Mouse (Mus musculus): ENCODE data around the gene Lrriq4. TPM values are rescaled to one million over a fixed set of nuclear protein-coding genes. Genes with fewer than 3 reads are reported as not detected.
"Not testable (repeated sequence)": the region's sequence is repeated elsewhere in the genome, so short reads cannot be mapped to it uniquely, and the experiment has no call there.

Lrriq4 gene
- total RNA-seq, 2 experiments from 2014 or later, result not detected

DNA sequence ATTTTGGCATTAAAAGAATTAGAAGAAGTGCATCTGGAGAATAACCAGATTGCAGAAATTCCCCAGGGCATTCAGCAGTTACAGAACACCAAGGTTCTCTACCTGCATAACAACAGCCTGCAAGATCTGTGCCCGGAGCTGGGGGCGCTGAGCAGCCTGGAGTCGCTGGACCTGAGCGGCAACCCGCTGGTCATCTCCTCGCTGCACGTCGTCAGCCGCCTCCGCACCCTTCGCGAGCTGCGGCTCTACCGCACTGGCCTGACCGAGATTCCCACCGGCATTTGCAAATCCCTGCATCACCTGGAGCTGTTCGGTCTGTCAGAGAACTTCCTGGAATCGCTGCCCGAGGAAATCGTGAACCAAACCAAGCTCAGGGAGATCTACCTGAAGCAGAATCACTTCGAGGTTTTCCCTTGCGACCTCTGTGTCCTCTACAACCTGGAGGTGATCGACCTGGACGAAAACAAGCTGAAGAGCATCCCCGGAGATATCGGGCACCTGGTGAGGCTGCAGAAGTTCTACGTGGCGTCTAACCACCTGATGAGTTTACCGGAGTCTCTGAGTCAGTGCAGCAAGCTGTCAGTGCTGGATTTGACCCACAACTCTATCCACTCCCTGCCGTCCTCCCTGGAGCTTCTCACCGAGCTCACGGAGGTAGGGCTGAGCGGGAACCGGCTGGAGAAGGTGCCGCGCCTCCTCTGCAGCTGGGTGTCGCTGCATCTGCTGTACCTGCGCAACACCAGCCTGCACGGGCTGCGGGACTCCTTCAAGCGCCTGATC, 5.9 kb downstream of the Lrriq4 start:
- intact Hi-C loops (cut with DNase I), result no loop called here
- DNase-seq (ENCODE audit: low spot score), result no peak

DNA sequence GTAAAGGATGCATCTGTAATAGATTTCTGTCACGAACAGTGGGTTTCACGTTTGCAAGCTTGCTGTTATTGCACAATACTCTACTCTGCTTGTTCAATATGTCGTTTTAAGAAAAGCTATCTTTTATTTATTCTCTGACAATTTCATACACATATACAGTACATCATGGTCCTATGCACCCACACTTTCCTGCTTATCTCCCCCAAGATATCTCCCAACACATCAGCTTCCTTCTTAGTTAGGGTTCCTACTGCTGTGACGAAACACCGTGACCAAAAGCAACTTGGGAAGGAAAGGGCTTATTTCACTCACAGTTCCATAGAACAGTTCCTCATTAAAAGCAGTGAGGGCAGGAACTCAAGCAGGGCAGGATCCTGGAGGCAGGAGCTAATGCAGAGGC, 11.6 kb downstream of the Lrriq4 start:
- DNase-seq (ENCODE audit: low spot score), result no peak

DNA sequence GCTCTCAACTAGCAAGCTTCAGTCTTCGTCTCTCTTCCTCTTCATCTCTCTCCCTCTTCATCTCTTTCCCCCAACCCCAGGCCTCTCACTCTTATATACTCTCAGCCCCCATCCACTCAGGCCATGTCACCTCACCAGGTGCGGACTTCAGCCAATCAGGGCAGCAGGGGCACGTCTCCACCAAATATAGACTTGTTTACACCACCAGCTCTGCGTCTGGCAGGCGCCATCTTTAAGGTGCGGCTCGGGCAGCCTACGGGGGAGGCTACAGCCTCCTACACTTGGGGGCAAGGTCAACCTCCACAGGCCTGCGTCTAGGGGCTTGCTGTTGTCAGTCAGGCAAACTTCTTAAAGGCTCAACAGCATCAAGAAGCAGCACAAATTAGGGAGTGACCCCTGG, 14.2 kb downstream of the Lrriq4 start:
- intact Hi-C loops (cut with DNase I), result no loop called here
- no peak for DNase-seq (ENCODE audit: low spot score)

More for the DNA sequence above, 11.6 kb downstream of the Lrriq4 start:
- intact Hi-C loops (cut with DNase I), result no loop called here

DNA sequence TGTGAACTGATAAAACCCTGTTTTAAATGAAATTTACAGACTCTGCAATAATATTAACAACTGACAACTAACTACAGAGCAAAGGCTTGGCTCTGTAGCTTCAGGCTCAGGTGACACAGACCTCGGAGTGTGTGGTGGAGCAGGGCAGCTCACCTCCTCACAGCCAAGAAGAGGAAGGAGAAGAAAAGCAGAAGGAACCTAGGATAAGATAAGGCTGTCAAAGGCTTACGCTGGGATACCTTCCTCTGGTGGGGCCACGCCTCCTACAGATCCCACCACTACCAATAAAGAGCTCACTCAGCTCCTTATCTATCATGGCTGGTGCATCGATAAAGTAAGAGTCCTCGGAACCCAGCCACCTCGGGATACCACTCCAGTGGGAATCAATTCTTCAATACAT, 38.9 kb downstream of the Lrriq4 start:
- intact Hi-C loops (cut with DNase I), result no loop called here
- DNase-seq (ENCODE audit: low spot score), result no peak

DNA sequence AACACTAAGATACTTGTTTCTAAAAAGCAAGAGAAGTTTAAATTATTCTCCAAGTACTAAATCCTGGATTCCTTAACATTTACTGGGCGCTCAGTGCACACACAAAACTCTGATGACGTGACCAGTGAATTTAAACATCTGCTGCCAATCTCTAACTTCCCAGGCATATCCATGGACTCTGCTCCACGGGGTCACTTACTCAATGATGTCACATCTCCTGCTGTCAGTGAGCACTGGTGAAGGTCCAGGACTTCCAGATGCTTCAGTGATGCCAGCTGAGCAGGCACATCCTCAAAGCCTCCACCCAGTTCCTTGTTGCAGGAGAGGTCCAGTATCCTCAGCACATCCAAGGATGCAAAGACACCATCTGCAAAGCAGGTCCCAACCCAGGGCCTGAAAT, 42.9 kb downstream of the Lrriq4 start:
- no peak for DNase-seq (ENCODE audit: low spot score)

DNA sequence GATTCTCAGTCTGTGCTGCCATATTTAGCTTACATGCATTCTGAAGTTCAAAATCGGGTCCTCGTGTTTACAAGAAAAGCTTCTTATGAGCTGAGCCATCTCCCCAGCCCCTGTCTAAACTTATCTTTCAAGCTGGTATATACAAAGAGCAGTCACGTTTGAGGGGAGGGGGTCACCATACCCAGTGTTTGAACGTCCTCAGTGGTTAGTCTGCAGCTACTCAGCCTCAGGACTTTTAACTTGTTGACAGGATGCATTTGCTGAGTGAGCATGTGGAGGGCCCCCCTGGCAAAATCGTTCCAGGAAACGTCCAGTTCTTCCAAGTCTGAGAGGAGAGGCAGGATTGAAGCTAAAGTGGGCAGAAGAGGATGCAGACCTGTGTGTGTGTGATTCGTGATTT, 46.7 kb downstream of the Lrriq4 start:
- intact Hi-C loops (cut with DNase I), result loop anchor here (10.0 kb wide), 3 partner anchors 164 to 454 kb away; partner anchors contain the start of genes Cldn11 and Gpr160

More for the DNA sequence above, 42.9 kb downstream of the Lrriq4 start:
- intact Hi-C loops (cut with DNase I), result no loop called here

DNA sequence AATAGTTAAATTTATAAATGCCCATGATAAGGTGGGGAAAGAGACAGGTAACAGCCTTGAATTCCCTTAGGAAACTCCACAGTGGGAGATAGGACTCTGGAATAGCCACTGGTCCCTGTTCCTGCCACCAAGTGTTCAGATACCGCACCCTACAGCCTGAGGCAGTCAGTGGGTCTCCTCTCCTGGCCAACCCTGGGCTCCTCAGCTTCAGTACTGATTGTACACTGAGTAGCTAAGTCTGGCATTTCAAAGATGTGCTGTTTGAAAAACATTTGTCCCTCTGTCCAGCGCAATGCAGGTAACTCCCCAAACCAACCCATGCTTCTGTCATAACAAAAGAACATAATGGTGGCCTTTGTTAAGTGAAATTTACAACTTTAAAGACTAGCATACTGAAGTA, 51.4 kb downstream of the Lrriq4 start:
- intact Hi-C loops (cut with DNase I), result loop anchor here (1.0 to 10.0 kb wide), 4 partner anchors 159 to 449 kb away; partner anchors contain the start of genes Cldn11 and Gpr160
- no peak for DNase-seq (ENCODE audit: low spot score)

More for the DNA sequence above, 46.7 kb downstream of the Lrriq4 start:
- no peak for DNase-seq (ENCODE audit: low spot score)

DNA sequence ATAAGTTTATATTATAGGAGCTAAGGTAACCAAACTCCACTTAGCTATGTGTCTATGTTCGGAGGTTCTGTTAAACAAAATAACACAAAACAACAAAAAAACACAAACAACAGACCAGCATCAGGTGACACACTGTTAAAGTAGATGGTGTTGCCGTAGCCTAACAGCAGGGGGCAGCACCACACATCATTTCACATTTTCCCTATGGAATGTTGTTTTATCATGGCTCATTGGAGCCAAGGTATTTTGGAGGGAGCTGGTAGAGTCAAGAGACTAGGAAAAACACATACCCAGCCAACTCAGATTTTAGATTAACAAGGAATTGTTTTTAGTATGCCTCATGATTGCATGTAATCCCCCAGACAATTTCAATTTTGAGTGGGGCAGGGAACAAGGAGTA, 52.0 kb downstream of the Lrriq4 start:
- intact Hi-C loops (cut with DNase I), result loop anchor here (1.0 to 10.0 kb wide), 4 partner anchors 158 to 448 kb away; partner anchors contain the start of genes Cldn11 and Gpr160
- DNase-seq (ENCODE audit: low spot score), result no peak

DNA sequence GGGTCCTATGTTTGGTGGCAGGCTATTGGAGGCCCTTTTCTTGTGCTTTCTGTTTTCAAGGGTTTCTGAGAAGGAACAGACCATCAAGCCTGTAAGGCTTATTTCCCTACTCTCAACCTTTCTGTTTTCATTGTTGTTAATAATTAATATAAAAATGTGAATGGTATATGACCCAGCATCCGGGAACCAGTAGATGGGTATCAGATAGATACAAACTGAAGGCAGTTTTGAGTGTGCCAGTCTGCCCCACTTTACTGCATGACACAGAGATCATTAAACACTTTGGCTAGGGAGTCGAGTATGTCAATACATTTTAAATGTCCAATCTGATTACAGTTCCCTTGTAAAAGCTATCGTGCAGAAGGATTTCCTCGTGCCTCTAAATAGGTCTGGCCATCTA, 53.6 kb downstream of the Lrriq4 start:
- intact Hi-C loops (cut with DNase I), result loop anchor here (10.0 kb wide), 3 partner anchors 157 to 447 kb away; partner anchors contain the start of genes Cldn11 and Gpr160
- no peak for DNase-seq (ENCODE audit: low spot score)

DNA sequence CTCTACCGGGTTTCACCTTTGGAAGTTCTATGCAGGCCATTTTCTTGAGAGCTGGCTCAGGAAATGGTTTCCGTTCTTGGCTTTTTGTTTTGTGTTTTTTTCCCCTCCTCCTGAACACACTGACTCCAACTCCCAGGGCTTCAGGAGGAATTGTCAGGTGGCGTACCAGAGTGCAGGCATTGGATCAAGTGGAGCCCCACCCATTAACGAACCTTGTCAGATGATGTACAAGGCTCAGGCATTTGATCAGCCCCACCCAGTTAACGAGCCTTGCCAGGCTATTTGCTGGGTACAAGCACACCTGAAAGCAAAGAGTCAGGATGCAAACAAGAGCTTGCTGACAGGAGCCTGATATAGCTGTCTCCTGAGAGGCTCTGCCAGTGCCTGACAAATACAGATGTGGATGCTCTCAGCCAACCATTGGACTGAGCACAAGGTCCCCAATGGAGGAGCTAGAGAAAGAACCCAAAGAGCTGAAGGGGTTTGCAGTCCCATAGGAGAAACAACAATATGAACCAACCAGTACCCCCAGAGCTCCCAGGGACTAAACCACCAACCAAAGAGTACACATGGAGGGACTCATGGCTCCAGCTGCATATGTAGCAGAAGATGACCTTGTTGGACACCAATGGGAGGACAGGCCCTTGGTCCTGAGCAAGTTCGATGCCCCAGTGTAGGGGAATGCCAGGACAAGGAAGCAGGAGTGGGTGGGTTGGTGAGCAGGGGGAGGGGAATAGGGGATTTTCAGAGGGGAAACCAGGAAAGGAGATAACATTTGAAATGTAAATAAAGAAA, 55.6 kb downstream of the Lrriq4 start, which contains the start of gene Lrrc31:
Gene Lrrc31, minus strand, starts transcription at position 133 of the 795 bp plus-strand sequence.
- DNase-seq (ENCODE audit: low spot score), result not testable (repeated sequence)
- intact Hi-C loops (cut with DNase I), result loop anchor here (10.0 kb wide), 3 partner anchors 155 to 445 kb away; partner anchors contain the start of genes Cldn11 and Gpr160

DNA sequence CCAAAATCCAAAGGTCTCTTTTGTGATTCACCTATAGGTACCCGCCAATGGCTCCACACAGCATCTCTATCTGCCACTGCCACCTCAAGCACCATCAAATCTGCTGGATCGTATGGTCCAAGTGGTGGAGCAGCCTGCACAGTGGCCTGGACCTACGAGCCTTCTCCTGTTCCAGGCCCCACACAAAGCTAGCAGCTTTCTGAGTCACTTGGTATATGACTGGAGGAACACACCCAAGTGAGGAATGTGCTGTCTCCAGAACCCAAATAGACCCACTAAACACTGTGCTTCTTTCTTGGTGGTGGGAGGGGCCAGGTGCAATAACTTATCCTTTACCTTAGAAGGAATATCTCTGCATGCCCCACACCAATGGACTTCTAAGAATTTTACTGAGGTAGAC, 61.7 kb downstream of the Lrriq4 start:
- intact Hi-C loops (cut with DNase I), result no loop called here
- DNase-seq (ENCODE audit: low spot score), result no peak

DNA sequence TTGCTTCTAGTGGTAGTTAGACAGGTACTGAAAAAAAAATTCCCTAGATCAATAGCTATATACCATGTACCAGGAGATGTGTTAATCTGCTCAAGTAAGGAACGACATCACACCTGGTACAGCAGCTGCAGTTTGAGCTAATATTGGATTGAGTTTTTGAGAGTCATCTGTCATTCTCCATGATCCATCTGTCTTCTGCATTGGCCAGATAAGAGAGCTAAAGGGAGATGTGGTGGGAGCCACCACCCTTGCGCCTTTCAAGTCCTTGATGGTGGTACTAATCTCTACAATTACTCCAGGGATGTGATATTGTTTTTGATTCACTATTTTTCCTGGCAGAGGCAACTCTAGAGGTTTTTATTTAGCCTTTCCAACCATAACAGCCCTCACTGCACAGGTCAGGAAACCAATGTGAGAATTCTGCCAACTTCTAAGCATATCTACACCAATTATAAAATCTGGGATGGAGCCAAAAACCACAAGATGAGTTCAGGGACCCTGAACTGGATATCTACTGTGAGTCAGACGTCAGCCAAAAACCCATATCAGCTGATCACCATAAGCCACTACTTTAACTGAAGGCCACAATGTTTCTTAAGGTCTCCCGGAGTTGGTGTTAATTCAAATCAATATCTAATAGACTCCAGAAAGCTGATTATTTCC, 62.4 kb downstream of the Lrriq4 start:
- DNase-seq (ENCODE audit: low spot score), result no peak
- intact Hi-C loops (cut with DNase I), result no loop called here

DNA sequence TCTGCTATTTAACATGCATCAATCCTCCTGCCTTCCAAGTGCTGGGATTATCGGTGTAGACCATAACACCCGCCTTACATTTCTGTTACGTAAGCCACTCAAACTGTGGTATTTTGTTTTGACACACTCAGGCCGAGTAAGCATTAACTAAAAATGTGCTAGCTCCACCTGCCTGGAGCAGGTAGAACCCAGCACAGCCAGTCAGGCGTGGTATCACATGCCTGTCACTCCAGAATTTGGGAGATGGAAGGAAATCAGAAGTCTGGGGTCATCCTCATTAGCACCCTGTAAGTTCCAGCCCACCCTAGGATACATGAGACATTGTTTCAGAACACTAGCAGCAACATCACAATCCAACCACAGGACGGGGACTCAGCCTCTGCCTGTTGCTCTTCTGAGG, 65.9 kb downstream of the Lrriq4 start:
- no peak for DNase-seq (ENCODE audit: low spot score)
- intact Hi-C loops (cut with DNase I), result no loop called here

DNA sequence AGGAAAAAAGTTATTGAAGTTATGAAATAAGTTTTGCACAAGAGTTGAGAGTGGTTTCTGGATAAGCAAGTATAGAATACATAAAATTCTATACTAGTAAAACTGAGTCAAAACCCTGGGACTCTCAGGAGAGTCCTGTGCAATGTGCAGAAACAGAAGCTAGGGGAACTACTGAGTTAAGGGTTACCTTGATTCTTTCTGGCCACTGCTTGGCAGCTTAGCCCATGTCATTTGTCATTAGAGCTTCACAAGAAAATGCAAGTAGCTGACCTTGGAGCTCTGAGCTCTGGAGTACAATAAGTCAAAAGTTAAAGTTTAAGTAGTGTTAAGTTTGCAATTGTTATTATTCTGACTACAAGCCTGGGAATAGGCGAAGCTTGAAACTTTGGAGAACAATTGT, 69.0 kb downstream of the Lrriq4 start:
- intact Hi-C loops (cut with DNase I), result no loop called here
- DNase-seq (ENCODE audit: low spot score), result no peak

DNA sequence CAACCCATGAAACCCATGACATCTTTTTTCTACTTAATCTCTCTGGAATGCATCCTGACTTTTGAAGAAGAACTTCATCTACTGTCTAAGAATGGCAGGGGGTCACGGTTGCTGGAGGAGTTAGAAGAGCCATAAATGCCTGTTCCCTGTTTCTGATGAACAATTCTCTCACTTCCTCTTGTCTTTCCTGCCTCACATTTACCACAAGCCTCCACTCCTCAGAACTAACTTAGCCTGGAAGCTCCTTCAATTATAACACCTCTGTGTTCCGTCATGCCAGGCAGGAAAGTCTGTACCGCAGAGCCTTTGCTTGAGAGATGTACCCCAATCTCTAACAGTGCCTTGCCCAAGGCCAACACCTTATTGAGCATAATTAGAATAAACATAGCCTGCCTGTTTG, 74.3 kb downstream of the Lrriq4 start:
- intact Hi-C loops (cut with DNase I), result no loop called here

More for the DNA sequence above, 74.3 kb downstream of the Lrriq4 start:
- no peak for DNase-seq (ENCODE audit: low spot score)

Other genes with a start within 250 kb of the Lrriq4 start
- gene Mecom, start 96.5 kb upstream of the Lrriq4 start, total RNA-seq (2021), result 10 to 100 TPM; 18.6 to 21.2 TPM
- gene Actrt3, start 44.6 kb upstream of the Lrriq4 start, total RNA-seq (2021), result not detected
- 10 to 100 TPM; 16.4 to 18.1 TPM for gene Mynn, start 42.4 kb upstream of the Lrriq4 start, total RNA-seq (2021)
- not detected for gene Lrrc34, start 3.4 kb downstream of the Lrriq4 start, total RNA-seq (2021)
- under 1 TPM; 0.17 to 0.39 TPM for gene Lrrc31, start 55.3 kb downstream of the Lrriq4 start, total RNA-seq (2021)
- gene Samd7, start 101.8 kb downstream of the Lrriq4 start, total RNA-seq (2021), result not detected
- 10 to 100 TPM; 39.3 to 41.5 TPM for gene Sec62, start 148.4 kb downstream of the Lrriq4 start, total RNA-seq (2021)
- gene Gpr160, start 211.4 kb downstream of the Lrriq4 start, total RNA-seq (2021), result 1 to 10 TPM in 1 of 2 experiments, under 1 TPM in 1; 0.99 to 1.0 TPM